Mouse (Mus musculus): Measurements from ENCODE around the gene Aldh1b1. TPM values are rescaled to one million over a fixed set of nuclear protein-coding genes. Genes with fewer than 3 reads are reported as not detected.
A peak's percentile ranks its signal among the peaks of the same experiment; 100 is the strongest.

The Aldh1b1 gene
- total RNA-seq, 4 experiments from 2014 or later, result 9.3 to 14.5 (median 12.4) TPM

DNA sequence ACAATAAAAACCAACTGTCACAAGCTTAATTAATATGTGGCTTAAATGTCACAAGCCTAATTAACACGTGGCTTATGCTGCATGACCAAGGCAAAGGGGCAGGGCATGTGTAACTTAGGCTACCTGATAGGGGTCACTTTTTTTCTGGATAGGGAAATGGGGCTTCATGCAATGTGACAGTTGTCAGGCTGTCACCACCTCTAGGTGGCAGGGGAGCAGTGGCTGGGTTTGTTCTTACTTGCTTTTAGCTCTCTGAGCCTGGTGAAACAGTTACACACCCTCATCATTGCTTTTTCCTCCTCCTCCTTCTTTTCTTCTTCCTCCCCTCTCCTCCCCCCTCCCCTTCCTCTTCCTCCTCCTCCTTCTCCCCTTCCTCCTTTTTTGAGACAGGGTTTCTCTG, 15.2 kb upstream of the Aldh1b1 start:
- no peak for DNase-seq (ENCODE audit: low spot score)

DNA sequence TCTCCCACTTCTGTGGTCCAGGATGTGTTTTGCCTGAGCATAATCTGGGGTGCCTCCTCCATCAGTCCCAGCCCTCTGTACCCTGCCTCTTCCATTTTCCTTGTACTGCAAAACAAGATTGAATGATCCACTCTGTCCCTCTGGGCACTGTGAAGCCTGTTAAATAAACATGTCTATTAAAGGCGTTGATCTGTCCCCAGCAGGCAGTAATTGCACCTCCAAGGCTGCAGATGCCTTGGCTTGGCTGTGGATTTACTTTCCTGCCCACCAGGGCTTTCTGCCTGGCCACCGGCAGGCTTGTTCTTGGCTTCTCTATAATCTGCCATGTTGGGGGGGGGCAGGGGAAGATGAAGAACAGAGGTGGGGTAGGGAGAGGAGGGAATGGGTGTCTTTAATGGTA, 12.9 kb upstream of the Aldh1b1 start:
- no peak for DNase-seq (ENCODE audit: low spot score)

GRCm38 (mm10) chr4:45786674-45787073, 12.1 kb upstream of the Aldh1b1 start:
- no peak for DNase-seq (ENCODE audit: low spot score)

- DNase-seq (ENCODE audit: low spot score), result no peak
Observed at GRCm38 (mm10) chr4:45788446-45789081, 10.3 kb upstream of the Aldh1b1 start.

DNA sequence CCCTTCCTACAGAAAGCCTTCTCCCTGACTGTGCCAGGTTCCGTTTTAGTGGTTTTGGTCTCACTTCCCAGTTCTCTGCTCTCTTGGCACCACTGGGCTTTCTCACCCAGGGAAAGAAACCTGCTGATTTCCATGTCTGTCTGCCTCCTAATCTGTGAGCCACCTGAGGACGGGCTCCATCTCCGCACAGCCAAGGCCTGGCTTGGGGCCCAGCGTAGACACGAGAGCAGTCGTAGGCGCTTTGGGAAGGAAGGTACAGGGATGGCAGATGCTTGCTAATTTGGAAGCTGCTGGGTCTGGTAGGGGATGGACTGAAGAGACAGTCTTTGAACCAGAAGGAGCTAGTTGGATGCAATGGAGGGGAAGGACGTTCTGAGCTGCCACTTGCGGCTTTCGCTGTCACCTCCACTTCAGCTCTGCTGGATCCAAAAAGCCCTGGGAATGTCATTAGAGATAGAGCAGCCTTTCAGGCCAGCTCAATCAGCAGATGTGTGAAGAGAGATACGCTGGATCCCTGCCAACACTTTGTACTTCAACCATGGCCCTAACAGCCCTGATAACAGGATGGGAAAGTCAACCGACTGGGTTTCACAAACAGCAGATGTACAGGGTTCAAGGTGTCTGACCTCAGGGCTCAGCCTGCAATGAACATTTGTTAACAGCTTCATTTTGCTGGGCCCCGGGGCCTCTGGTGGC, 9.4 kb upstream of the Aldh1b1 start:
- DNase-seq (ENCODE audit: low spot score), result peak; percentile 13

GRCm38 (mm10) chr4:45790018-45790417, 8.8 kb upstream of the Aldh1b1 start:
- no peak for DNase-seq (ENCODE audit: low spot score)

GRCm38 (mm10) chr4:45795191-45795811, 3.5 kb upstream of the Aldh1b1 start:
- no peak for DNase-seq (ENCODE audit: low spot score)

DNA sequence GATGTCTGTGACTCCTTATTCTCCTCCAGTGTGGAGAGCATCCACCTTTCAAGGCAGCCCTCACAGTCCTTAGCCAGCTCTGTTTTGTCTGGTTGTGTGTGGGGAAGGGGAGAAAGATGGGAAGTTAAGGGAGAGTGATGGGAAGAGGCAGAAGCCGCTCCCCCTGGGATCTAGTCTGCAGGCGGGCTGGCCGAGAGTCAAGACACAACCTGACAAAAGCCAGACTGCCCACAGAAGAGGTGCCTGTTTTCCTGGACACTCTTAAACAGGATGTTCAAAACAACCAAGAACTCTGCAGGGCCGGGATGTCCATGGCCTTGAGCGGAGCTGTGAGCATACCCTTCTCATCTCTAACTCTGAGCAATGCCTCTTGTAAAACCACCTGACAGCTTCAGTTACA, 2.1 kb upstream of the Aldh1b1 start:
- no peak for DNase-seq (ENCODE audit: low spot score)

- no peak for DNase-seq (ENCODE audit: low spot score)
Observed at GRCm38 (mm10) chr4:45799956-45800537, 1.2 kb downstream of the Aldh1b1 start.

GRCm38 (mm10) chr4:45802900-45803299, 4.1 kb downstream of the Aldh1b1 start:
- DNase-seq (ENCODE audit: low spot score), result no peak

DNA sequence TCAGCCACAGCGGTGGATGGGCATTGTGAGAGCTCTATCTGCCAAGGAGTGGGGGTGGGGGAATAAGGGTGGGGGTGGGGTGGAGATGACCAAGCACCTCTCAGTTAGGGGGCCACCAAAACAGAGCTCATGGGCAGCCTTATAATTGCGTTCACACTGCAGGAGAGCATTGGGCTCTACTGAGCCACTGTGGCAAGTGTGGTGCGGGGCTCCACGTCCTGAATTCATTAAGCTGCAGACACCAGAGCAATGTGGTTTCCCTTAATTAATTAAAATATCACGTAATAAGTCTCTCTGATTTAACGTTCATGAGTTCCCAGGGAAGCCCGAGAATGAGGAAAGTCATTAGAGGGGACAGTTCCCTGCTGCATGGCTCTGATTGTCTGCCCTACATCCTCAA, 9.2 kb downstream of the Aldh1b1 start:
- DNase-seq (ENCODE audit: low spot score), result no peak

GRCm38 (mm10) chr4:45811250-45811649, 12.4 kb downstream of the Aldh1b1 start:
- DNase-seq (ENCODE audit: low spot score), result no peak

GRCm38 (mm10) chr4:45815542-45815941, 16.7 kb downstream of the Aldh1b1 start:
- DNase-seq (ENCODE audit: low spot score), result peak; percentile 9

DNA sequence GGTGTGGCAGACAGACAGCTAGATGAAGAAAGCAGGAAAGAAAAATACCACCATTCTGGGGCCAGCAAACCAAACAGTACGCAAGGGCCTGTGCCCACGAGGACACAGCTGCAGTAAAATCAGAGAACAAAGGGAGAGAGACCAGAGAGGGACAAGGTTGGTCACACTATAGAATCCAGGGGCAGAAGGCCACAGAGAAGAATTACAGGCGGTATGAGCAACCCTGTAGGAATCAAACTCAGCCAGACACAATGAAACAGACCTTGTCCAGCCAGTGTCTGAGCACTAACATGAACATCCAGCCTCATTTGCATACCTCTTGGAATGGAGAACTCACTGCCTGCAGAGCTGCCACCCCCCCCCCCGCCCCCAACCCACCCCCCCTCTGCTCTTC, 20.0 kb downstream of the Aldh1b1 start:
- DNase-seq (ENCODE audit: low spot score), result no peak

DNA sequence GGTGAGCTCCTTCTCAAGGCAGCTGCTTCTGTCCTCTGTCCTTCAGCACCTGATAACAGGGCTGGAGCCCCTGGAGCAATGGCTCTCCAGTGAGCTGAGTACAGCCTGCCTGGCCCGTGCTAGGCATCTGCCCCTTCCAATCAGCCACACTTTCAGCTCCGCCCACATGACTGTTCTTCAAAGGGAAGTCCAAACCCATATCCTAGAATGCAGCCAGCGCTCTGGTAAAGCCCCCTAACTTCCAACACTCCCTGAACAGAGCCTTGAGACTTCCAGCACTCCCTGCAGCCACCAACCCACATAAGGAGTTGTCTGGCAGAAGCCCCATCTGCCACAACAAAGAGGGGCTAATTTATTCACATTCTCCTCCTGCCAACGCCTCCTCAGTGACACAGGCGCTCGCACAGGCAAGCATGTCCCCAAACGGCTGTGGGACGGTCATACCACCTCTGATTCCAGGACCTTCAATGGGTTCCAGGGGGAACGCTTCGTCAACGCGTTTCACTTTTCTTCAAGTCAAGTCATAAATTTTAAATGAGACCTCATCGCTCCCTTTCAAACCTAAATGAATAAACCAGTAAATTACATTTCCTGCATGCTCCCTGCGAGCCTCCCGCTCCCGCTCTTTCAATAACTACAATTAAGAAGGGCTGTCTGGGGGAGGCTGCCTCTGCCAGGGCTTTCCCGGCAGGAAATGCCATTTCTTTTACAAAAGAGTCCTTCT, 20.5 kb downstream of the Aldh1b1 start:
- DNase-seq (ENCODE audit: low spot score), result peak; percentile 24

DNA sequence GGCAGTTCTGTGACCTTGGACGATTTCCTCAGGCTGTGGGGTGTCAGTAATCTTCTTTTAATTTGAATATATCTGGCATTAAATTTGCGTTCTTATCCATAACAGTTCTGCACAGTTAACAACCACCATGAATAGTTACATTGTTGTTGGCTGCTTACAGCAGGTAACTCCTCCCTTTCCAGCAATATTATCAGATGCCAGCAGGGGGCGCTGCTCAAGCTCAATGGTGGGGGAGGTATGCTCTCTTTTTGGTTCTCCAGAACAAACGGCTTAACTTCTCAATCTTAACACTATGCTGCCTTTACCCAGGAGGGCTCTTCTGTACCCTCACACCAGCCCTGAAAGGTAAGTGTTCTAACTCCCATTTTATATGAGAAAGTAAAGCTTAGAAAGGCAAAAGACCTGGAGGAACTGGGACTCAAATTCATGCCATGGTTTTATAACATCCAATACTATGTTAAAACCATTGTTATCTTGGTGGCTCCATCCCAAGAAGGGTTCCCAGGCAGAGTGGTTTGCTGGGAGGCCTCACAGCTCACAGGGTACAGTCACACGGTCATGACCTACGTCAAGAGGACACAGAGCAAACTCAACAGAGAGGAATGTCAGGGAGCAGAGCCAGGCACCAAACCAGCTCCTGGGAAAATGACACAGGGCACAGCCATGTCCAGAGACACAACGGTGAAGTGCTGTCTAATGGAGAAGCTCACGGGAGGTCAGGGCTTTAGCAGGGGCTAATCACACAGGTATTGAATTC, 21.4 kb downstream of the Aldh1b1 start:
- DNase-seq (ENCODE audit: low spot score), result peak; percentile 38

GRCm38 (mm10) chr4:45821995-45822394, 23.2 kb downstream of the Aldh1b1 start:
- no peak for DNase-seq (ENCODE audit: low spot score)

DNA sequence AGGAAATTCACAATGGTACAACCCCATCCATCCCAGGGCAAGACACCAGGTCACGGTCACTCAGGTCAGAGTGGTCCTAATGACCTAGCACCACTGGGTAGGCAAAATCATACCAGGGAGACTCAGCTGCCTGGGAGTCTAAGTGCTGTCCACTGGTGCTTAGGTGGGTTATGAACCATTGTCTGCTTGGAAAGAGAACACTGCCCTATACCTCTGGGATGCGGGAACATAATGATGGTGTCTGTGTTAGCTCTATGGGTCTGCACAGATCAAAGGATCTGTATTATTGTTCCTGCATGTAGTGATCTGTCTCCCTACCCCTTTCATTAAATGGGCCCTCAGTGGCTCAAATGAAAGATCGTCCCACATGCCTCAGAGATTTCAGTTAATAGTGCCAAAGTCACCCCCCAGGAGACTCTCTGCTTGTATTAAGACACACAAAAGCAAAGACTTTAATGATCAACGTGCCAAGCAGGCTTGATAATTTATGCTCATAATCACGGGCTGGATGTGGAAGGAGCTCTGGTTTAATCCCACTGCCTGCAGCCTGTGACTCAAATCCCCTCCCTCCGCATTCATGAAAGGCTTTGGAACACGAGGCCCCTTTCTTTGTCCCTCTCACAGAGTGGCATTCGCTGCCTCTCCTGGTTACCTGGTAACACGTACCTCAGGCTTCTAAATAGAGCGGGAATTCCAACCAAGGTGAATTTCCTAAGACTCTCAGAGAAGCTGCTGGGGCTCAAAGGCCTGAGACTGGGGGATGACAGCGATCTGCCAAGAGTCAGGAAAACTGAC, 24.2 kb downstream of the Aldh1b1 start:
- DNase-seq (ENCODE audit: low spot score), result no peak

GRCm38 (mm10) chr4:45824049-45824760, 25.4 kb downstream of the Aldh1b1 start:
- no peak for DNase-seq (ENCODE audit: low spot score)

Measured in heart, adult 8-10 months (tissue).